Mouse (Mus musculus): ENCODE results near the gene Tmc8.

Gene Tmc8

GRCm38 (mm10) chr11:117774925-117775324 lies 7.0 kb upstream of the Tmc8 start:
- in situ Hi-C loops (cut with MboI) = no loop called here

GRCm38 (mm10) chr11:117775540-117775939 lies 6.3 kb upstream of the Tmc8 start:
- in situ Hi-C loops (cut with MboI) = no loop called here

GRCm38 (mm10) chr11:117776085-117776792 lies 5.6 kb upstream of the Tmc8 start:
- in situ Hi-C loops (cut with MboI) = no loop called here

- in situ Hi-C loops (cut with MboI) = no loop called here
These were observed 4.8 kb upstream of the Tmc8 start for GRCm38 (mm10) chr11:117777111-117777510.

- in situ Hi-C loops (cut with MboI) = no loop called here
These were observed 3.8 kb upstream of the Tmc8 start for GRCm38 (mm10) chr11:117778031-117778430.

GRCm38 (mm10) chr11:117778851-117779433 lies 2.9 kb upstream of the Tmc8 start:
- in situ Hi-C loops (cut with MboI) = no loop called here

GRCm38 (mm10) chr11:117779434-117780198 lies 2.3 kb upstream of the Tmc8 start:
- in situ Hi-C loops (cut with MboI) = no loop called here

- in situ Hi-C loops (cut with MboI) = no loop called here
These were observed 1.7 kb upstream of the Tmc8 start for GRCm38 (mm10) chr11:117780199-117780515.

- in situ Hi-C loops (cut with MboI) = no loop called here
These were observed 1.2 kb upstream of the Tmc8 start for GRCm38 (mm10) chr11:117780582-117781111.

GRCm38 (mm10) chr11:117781199-117781821 lies 566 bp upstream of the Tmc8 start:
- in situ Hi-C loops (cut with MboI) = no loop called here

GRCm38 (mm10) chr11:117782705-117783034 lies 794 bp downstream of the Tmc8 start:
- in situ Hi-C loops (cut with MboI) = no loop called here

- in situ Hi-C loops (cut with MboI) = no loop called here
These were observed 1.2 kb downstream of the Tmc8 start for GRCm38 (mm10) chr11:117783089-117783488.

GRCm38 (mm10) chr11:117783683-117784309 lies 1.9 kb downstream of the Tmc8 start:
- in situ Hi-C loops (cut with MboI) = no loop called here

- in situ Hi-C loops (cut with MboI) = loop anchor here (5.0 kb wide), 1 partner anchor 74 kb away; no protein-coding TSS in a partner anchor
These were observed 4.4 kb downstream of the Tmc8 start for GRCm38 (mm10) chr11:117786294-117786693.

- in situ Hi-C loops (cut with MboI) = loop anchor here (5.0 kb wide), 1 partner anchor 76 kb away; no protein-coding TSS in a partner anchor
These were observed 6.6 kb downstream of the Tmc8 start for GRCm38 (mm10) chr11:117788481-117788880.

- in situ Hi-C loops (cut with MboI) = loop anchor here (5.0 kb wide), 1 partner anchor 37 kb away; the partner anchor contains the start of genes Afmid and Tk1
These were observed 8.4 kb downstream of the Tmc8 start for GRCm38 (mm10) chr11:117790286-117790685.

GRCm38 (mm10) chr11:117790703-117791440 lies 9.0 kb downstream of the Tmc8 start:
- in situ Hi-C loops (cut with MboI) = loop anchor here (5.0 kb wide), 1 partner anchor 36 kb away; the partner anchor contains the start of genes Afmid and Tk1

GRCm38 (mm10) chr11:117791441-117791761 lies 9.5 kb downstream of the Tmc8 start:
- in situ Hi-C loops (cut with MboI) = loop anchor here (5.0 kb wide), 1 partner anchor 36 kb away; the partner anchor contains the start of genes Afmid and Tk1

- in situ Hi-C loops (cut with MboI) = loop anchor here (5.0 kb wide), 1 partner anchor 35 kb away; the partner anchor contains the start of genes Afmid and Tk1
These were observed 10.5 kb downstream of the Tmc8 start for GRCm38 (mm10) chr11:117792281-117792888.

GRCm38 (mm10) chr11:117794035-117794551 lies 12.2 kb downstream of the Tmc8 start:
- in situ Hi-C loops (cut with MboI) = loop anchor here (5.0 kb wide), 1 partner anchor 33 kb away; the partner anchor contains the start of genes Afmid and Tk1

All from mature B cell (primary cell).